8 mouse cellular contexts compared by ENCODE assay signal in genomic region chr7:78578111-78578460, GRCm38 (mm10).
DNase-seq lines count a peak whose midpoint lies in the region; ATAC-seq and TF ChIP-seq lines count a peak whose summit lies in the region.

No protein-coding gene starts in this region.

- H3K9ac ChIP-seq in embryonic facial prominence, embryonic 11.5 days (replicated peaks; ENCODE audit: low read length), result peak overlapping the region; percentile 26
- no peak overlapping the region for H3K9ac ChIP-seq in intestine, embryonic 15.5 days
- H3K9ac ChIP-seq in stomach, embryonic 16.5 days (ENCODE audit: low read length), result peak overlapping the region; percentile 63

- intact Hi-C loops in gastrocnemius, adult 2 months (cut with DNase I), result no loop called here
- intact Hi-C loops in gastrocnemius, postnatal 14 days (cut with DNase I; ENCODE audit: low total_unique reads), result no loop called here

- no peak overlapping the region for H3K27ac ChIP-seq in gastrocnemius, adult 2 months
- H3K27ac ChIP-seq in embryonic facial prominence, embryonic 11.5 days (replicated peaks; ENCODE audit: low read depth, low read length), result no peak overlapping the region
- no peak overlapping the region for H3K27ac ChIP-seq in intestine, embryonic 15.5 days
- no peak overlapping the region for H3K27ac ChIP-seq in stomach, embryonic 16.5 days (ENCODE audit: low read length)

- H3K27me3 ChIP-seq in embryonic facial prominence, embryonic 11.5 days (ENCODE audit: control insufficient read depth, insufficient read depth, low read length), result peaks cover 50% of the 10 kb centered on the region
- H3K27me3 ChIP-seq in intestine, embryonic 15.5 days (replicated peaks), result peaks cover 78% of the 10 kb centered on the region
- peaks cover 56% of the 10 kb centered on the region for H3K27me3 ChIP-seq in stomach, embryonic 16.5 days (ENCODE audit: control insufficient read depth, insufficient read depth, low read length)

- H3K4me1 ChIP-seq in embryonic facial prominence, embryonic 11.5 days (ENCODE audit: control insufficient read depth, insufficient read depth, low read length), result peaks cover 5% of the 10 kb centered on the region; the same call in 1 of the 2 replicates
- H3K4me1 ChIP-seq in intestine, embryonic 15.5 days (replicated peaks), result peaks cover 9% of the 10 kb centered on the region
- no peaks in the 10 kb centered on the region for H3K4me1 ChIP-seq in stomach, embryonic 16.5 days (ENCODE audit: control insufficient read depth, insufficient read depth, low read length)

- 0 out of 2 replicates have a peak, but pooled peaks have one; percentile 26 for ATAC-seq in embryonic facial prominence, embryonic 11.5 days (replicated peaks; ENCODE audit: insufficient number of reproducible peaks, low FRiP score, low TSS enrichment, low read depth)
- ATAC-seq in intestine, embryonic 15.5 days, result peak; percentile 49; the same call in 1 of the 2 replicates
- peak; percentile 21; the same call in 1 of the 2 replicates for ATAC-seq in megakaryocyte progenitor cell, adult 5-6 weeks (replicated peaks; ENCODE audit: poor library complexity)
- ATAC-seq in stomach, embryonic 16.5 days (ENCODE audit: insufficient read depth, low FRiP score), result peak; percentile 46; the same call in 1 of the 2 replicates

- 0% methylated on average over 19 of the region's 23 CpGs for WGBS in embryonic facial prominence, embryonic 11.5 days
- 0% methylated on average over 19 of the region's 23 CpGs for WGBS in intestine, embryonic 15.5 days
- under 1% methylated on average over 19 of the region's 23 CpGs for WGBS in stomach, embryonic 16.5 days

- H3K4me2 ChIP-seq in embryonic facial prominence, embryonic 11.5 days (ENCODE audit: low read depth, low read length), result peak overlapping the region; percentile 72
- H3K4me2 ChIP-seq in intestine, embryonic 15.5 days (replicated peaks), result peak overlapping the region; percentile 93
- H3K4me2 ChIP-seq in stomach, embryonic 16.5 days (ENCODE audit: low read depth, low read length), result peak overlapping the region; percentile 81

- H3K36me3 ChIP-seq in embryonic facial prominence, embryonic 11.5 days (replicated peaks; ENCODE audit: control insufficient read depth, insufficient read depth, low read depth, low read length), result no peaks in the 10 kb centered on the region
- H3K36me3 ChIP-seq in intestine, embryonic 15.5 days, result no peaks in the 10 kb centered on the region
- no peaks in the 10 kb centered on the region for H3K36me3 ChIP-seq in stomach, embryonic 16.5 days (ENCODE audit: control insufficient read depth, insufficient read depth, low read length)

- H3K9me3 ChIP-seq in embryonic facial prominence, embryonic 11.5 days (replicated peaks; ENCODE audit: control insufficient read depth, low read length), result no peaks in the 10 kb centered on the region
- no peaks in the 10 kb centered on the region for H3K9me3 ChIP-seq in intestine, embryonic 15.5 days
- H3K9me3 ChIP-seq in stomach, embryonic 16.5 days (replicated peaks; ENCODE audit: control insufficient read depth, low read length), result no peaks in the 10 kb centered on the region

- no peak for TF ChIP-seq CTCF in gastrocnemius, adult 2 months (IDR thresholded peaks at IDR 0.05)

- no peak for DNase-seq in gastrocnemius, adult 2 months
- DNase-seq in gastrocnemius, postnatal 14 days, result no peak
- peak; percentile 58 for DNase-seq in ES-CJ7 (ENCODE audit: low read depth, low spot score)
- peak; percentile 50 for DNase-seq in embryonic facial prominence, embryonic 11.5 days (ENCODE audit: low spot score)
- no peak for DNase-seq in spleen, postnatal 4 days (ENCODE audit: low spot score in 2 of 2)

- H3K4me3 ChIP-seq in gastrocnemius, adult 2 months, result peak overlapping the region; percentile 65
- H3K4me3 ChIP-seq in embryonic facial prominence, embryonic 11.5 days (ENCODE audit: low read depth, low read length), result peak overlapping the region; percentile 43
- peak overlapping the region; percentile 45 for H3K4me3 ChIP-seq in intestine, embryonic 15.5 days (replicated peaks)
- peak overlapping the region; percentile 57 for H3K4me3 ChIP-seq in stomach, embryonic 16.5 days (replicated peaks; ENCODE audit: low read length)

Comparison
In these comparisons a context has a peak if more than half of its experiments do, and no peak if none do; other contexts are left out.
1. DNase-seq: peak in ES-CJ7 (single experiment) and embryonic facial prominence, embryonic 11.5 days (single experiment); none in gastrocnemius, adult 2 months (single experiment), gastrocnemius, postnatal 14 days (single experiment) and spleen, postnatal 4 days (0 of 2).
2. Peak in every context shown above with its lines, with median percentiles within 50 percentile points of each other: H3K4me3 ChIP-seq, ATAC-seq and H3K4me2 ChIP-seq.